Mouse (Mus musculus) A20 (cell line): ENCODE measurements around the gene Mindy3.

ENCODE experiments used
- DNase-seq: peaks from one replicate; pipeline ENCODE4 v3.0.0-alpha.2; 2011; ENCODE audit warnings: low read depth, low spot score

The Mindy3 gene

GRCm38 (mm10) chr2:12301431-12302170 is 117.7 kb downstream of the Mindy3 start, which contains the start of gene Itga8:
TSS of gene Itga8 (minus strand) at chr2:12301922.
- DNase-seq = peak; percentile 46

GRCm38 (mm10) chr2:12300449-12301228 is 118.6 kb downstream of the Mindy3 start:
- DNase-seq = no peak

GRCm38 (mm10) chr2:12297287-12297686 is 122.0 kb downstream of the Mindy3 start:
- DNase-seq = no peak
